Mouse (Mus musculus): Measurements from ENCODE around the gene Ldb2. TPM values are rescaled to one million over a fixed set of nuclear protein-coding genes. Genes with fewer than 3 reads are reported as not detected.
A peak's percentile ranks its signal among the peaks of the same experiment; 100 is the strongest.

The Ldb2 gene
- total RNA-seq, 2 experiments from 2014 or later, result 20.1 to 32.7 TPM

- DNase-seq, result no peak
These were observed 255.9 kb downstream of the Ldb2 start for GRCm38 (mm10) chr5:44543472-44544132.

GRCm38 (mm10) chr5:44541748-44542147 is 257.7 kb downstream of the Ldb2 start:
- no peak for DNase-seq

- DNase-seq, result no peak
These were observed 260.8 kb downstream of the Ldb2 start for GRCm38 (mm10) chr5:44538687-44539086.

GRCm38 (mm10) chr5:44538000-44538395 is 261.5 kb downstream of the Ldb2 start:
- DNase-seq, result no peak

- DNase-seq, result no peak
These were observed 262.0 kb downstream of the Ldb2 start for GRCm38 (mm10) chr5:44537316-44537999.

- DNase-seq, result no peak
These were observed 270.0 kb downstream of the Ldb2 start for GRCm38 (mm10) chr5:44529466-44529865.

- no peak for DNase-seq
These were observed 270.5 kb downstream of the Ldb2 start for GRCm38 (mm10) chr5:44529001-44529400.

GRCm38 (mm10) chr5:44505221-44505620 is 294.3 kb downstream of the Ldb2 start:
- DNase-seq, result no peak

- DNase-seq, result no peak
These were observed 294.7 kb downstream of the Ldb2 start for GRCm38 (mm10) chr5:44504786-44505185.

- DNase-seq, result no peak
These were observed 301.3 kb downstream of the Ldb2 start for GRCm38 (mm10) chr5:44498229-44498628.

- peak in 1 of 2 experiments; percentile 11 for DNase-seq
These were observed 302.6 kb downstream of the Ldb2 start for GRCm38 (mm10) chr5:44496854-44497253.

- peak; percentile 84 to 87 for DNase-seq
These were observed 304.4 kb downstream of the Ldb2 start for GRCm38 (mm10) chr5:44495092-44495491.

GRCm38 (mm10) chr5:44494133-44494532 is 305.3 kb downstream of the Ldb2 start:
- no peak for DNase-seq

- DNase-seq, result no peak
These were observed 308.0 kb downstream of the Ldb2 start for GRCm38 (mm10) chr5:44491526-44491925.

GRCm38 (mm10) chr5:44490462-44490861 is 309.0 kb downstream of the Ldb2 start:
- DNase-seq, result no peak

- peak; percentile 15 to 19 for DNase-seq
These were observed 315.9 kb downstream of the Ldb2 start for GRCm38 (mm10) chr5:44483426-44484106.

GRCm38 (mm10) chr5:44481406-44481805 is 318.1 kb downstream of the Ldb2 start:
- DNase-seq, result no peak

- DNase-seq, result peak in 1 of 2 experiments; percentile 5
These were observed 323.1 kb downstream of the Ldb2 start for GRCm38 (mm10) chr5:44476356-44476755.

GRCm38 (mm10) chr5:44475543-44475942 is 323.9 kb downstream of the Ldb2 start:
- DNase-seq, result no peak

GRCm38 (mm10) chr5:44473857-44474762 is 325.4 kb downstream of the Ldb2 start:
- DNase-seq, result no peak

- no peak for DNase-seq
These were observed 334.2 kb downstream of the Ldb2 start for GRCm38 (mm10) chr5:44465238-44465637.
